Mouse (Mus musculus): ENCODE measurements around the gene Cavin4.

Cavin4 gene

DNA sequence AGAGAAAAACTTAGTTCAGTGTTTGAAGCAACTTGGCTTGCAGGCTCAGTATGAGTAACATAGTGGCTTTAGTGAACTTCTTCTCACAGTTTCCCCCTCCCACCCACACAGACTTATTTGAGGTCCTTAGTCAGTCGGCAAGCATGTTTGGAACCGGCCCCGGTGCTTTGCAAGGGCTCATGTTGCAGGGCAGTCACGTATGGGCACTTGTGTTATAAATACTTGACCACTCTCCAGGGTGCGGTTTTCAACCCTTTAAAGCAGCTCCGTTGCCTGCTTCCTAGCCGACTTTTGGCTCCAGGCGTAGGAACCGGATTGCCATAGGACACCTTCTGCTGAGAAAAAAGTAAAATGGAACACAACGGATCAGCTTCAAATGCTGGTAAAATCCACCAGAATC is at the start of gene Cavin4:
Gene Cavin4, plus strand, starts transcription at position 244 of the 400 bp plus-strand sequence.
- no peak for DNase-seq

GRCm38 (mm10) chr4:48615483-48615882 is 47.8 kb upstream of the Cavin4 start:
- DNase-seq = no peak

- no peak for DNase-seq
Measured at GRCm38 (mm10) chr4:48617201-48617600, 46.1 kb upstream of the Cavin4 start.

DNA sequence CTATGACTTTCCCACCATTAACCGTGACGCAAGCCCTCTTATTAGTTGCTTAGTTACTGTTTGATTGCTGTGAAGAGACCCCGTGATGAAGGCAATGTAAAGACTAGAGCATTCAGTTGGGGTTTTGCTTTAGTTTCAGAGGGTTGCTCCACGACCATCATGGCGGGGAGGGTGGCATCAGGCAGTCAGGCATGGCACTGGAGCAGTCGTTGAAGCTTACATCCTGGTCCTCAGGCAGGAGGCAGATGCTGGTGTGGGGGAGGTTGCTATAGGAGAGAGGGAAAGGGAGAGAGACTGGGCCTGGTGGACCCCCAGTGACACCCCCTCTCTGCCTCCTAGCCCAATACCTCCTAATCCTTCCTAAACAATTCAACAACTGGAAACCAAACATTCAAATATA is 43.2 kb upstream of the Cavin4 start:
- no peak for DNase-seq

DNA sequence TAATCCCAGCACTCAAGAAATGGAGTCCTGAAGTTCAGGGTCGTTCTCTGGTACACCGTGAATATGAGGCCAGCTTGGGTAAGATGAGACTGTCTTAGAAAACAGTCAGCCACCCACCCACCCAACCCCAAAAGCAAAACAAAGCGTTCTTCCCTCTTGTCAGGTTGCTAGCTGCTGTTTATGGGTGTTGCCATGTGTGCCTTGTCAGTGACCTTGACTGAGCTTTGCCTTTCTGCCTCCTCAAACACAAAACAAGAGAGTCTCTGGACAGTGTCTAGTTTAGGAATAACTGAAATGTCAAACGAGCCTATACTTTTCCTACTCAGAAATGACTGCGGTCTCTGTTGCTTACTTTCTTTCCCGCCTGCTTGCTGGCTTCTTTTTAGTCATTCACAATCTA is 41.1 kb upstream of the Cavin4 start:
- DNase-seq = no peak

- no peak for DNase-seq
Measured at GRCm38 (mm10) chr4:48622946-48623345, 40.4 kb upstream of the Cavin4 start.

- no peak for DNase-seq
Measured at GRCm38 (mm10) chr4:48624961-48625360, 38.4 kb upstream of the Cavin4 start.

GRCm38 (mm10) chr4:48625836-48626235 is 37.5 kb upstream of the Cavin4 start:
- no peak for DNase-seq

GRCm38 (mm10) chr4:48629445-48629844 is 33.9 kb upstream of the Cavin4 start:
- DNase-seq = no peak

DNA sequence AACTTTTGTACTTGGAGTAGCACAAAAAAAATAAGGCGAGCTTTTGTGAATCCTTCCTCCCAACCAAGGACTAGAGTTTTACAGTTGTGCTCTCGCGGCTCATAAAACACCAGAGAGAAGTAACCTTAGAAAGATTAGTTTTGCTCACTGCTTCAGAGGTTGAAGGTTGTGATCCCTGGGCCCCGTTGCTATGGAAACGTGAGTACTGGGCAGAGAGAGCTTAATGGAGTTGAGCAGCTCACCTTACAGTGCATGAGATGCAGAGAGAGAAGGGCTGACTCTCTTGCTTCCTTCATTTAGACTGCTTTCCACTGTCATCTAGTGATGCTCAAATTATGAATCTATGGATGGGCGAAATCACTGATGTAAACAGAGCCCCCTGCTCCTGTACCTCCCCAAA is 29.8 kb upstream of the Cavin4 start:
- DNase-seq = no peak

- no peak for DNase-seq
Measured at GRCm38 (mm10) chr4:48634058-48634457, 29.3 kb upstream of the Cavin4 start.

- DNase-seq = no peak
Measured at GRCm38 (mm10) chr4:48636831-48637230, 26.5 kb upstream of the Cavin4 start.

- DNase-seq = no peak
Measured at GRCm38 (mm10) chr4:48638132-48638531, 25.2 kb upstream of the Cavin4 start.

GRCm38 (mm10) chr4:48639503-48639902 is 23.8 kb upstream of the Cavin4 start:
- DNase-seq = no peak

DNA sequence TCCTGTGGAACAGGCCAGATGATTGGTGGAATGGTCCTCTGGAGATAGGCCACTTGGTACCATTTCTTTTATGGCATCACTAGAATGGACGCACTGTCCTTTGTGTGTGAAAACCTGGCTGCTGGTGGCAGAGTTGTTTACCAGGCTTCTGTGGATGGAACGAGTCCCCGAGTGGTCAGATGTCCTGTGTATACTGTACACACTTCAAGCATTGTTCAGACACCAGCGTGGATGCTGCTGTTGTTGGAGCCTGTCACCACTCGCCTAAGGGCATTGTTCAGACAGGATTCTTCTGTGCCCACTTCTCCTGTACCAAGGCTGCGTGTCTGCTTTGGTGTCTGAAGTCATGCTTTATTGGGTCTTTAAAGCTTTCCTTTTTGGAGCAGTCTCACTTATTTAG is 19.5 kb upstream of the Cavin4 start:
- no peak for DNase-seq

DNA sequence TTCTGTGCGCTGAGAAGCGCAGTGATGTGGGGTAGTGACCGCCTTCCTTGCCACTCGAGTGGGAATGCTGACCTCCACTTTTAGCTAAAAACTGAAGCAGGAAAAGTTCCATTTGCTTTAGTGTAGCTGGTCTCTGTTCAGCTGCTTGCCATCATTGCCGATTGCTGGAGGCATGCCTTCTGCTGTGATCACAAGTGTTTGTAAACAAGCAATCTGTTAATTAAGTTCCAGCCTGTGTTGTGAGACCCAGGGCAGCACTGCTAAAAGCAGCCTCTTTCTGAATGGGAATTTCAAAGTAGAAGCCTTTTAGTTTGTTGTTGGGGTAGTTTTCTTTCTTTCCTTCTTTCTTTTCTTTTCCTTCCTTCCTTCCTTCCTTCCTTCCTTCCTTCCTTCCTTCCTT is 17.2 kb upstream of the Cavin4 start:
- DNase-seq = no peak

- no peak for DNase-seq
Measured at GRCm38 (mm10) chr4:48650617-48651360, 12.5 kb upstream of the Cavin4 start.

GRCm38 (mm10) chr4:48654118-48654517 is 9.2 kb upstream of the Cavin4 start:
- DNase-seq = no peak

DNA sequence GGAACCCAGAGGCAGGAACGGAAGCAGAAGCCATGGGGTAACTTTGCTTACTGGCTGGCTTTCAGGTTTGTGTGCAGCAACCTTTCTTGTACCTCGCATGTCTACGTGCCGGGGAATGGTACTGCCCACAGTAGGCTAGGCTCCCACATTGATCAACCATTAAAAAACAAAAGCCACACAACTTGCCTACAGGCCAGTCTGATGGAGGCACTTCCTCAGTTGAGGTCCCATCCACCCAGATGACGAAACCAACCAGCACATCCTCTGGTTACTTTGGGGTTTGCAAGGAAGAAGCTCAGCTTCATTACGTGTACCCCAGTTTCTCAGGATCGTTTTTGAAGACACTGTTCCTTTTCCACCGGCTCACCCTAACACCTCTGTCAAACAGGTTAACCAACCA is 6.8 kb upstream of the Cavin4 start:
- no peak for DNase-seq

DNA sequence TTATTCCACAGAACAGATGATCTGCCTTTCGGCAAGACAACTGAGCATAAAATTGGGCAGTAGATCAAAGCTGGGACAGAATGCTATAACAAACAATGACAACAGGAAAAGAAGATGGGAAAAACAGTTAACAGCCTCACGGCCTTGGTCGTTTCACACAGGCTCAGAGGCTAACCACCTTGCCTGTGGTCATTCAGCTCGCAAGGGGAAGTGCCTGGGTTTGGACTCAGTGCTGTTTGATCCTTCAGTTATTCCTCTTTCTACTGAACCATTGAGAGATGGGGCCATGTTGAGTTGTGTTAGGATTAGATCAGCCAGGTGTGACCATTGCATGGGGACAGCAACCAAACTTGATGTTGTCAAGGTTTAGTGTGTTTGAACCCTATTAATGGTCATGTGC is 3.2 kb upstream of the Cavin4 start:
- DNase-seq = no peak

DNA sequence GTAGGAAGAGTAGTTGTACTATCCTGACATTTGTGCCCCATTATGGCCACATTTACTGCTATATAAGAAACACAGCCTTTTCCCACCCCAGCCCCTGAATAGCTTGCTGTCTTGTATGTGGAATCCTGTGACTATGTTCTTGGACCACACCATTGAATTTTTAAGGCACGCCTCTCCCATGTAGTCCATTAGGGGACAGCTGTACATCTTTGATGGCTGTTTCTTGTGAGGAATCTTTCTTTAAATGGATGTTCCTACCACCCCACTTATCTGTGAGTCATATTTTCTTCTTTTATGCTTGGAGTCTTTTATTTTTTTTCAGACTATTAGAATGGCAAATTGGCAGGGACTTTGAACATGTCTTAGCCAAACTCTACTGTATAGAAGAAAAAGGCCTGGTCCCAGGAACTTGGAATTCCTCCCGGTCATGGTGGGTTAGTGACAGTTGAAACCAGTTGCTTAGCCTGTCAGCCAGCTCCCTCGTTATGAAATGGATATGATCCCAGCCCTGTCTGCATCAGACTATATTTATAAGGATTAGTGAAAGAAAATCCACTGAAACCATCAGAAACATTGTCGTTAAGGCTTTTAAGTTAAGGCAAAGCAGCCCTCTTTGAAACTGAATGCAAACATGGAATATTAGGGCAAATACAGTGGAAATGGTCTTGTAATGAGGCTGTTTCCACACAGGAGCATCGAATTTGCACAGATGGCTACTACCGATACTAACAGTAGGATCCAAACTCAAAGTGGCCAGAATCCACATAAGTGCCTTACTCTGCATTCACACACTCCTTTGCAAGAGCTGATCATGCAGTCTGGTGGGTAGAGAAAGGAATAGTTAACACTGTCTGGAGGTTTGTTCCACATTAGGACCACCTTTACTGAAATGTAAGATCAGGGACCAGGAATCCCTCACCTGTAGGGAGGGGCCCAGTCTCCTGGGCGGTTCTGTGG is 2.4 kb upstream of the Cavin4 start:
- no peak for DNase-seq

GRCm38 (mm10) chr4:48664021-48664420 is 707 bp downstream of the Cavin4 start:
- DNase-seq = no peak

- no peak for DNase-seq
Measured at GRCm38 (mm10) chr4:48667279-48667678, 4.0 kb downstream of the Cavin4 start.

GRCm38 (mm10) chr4:48672915-48673314 is 9.6 kb downstream of the Cavin4 start:
- no peak for DNase-seq

All from kidney, adult 11 months (tissue).